Mouse (Mus musculus): ENCODE results near the gene Pde6b. TPM values are rescaled to one million over a fixed set of nuclear protein-coding genes. Genes with fewer than 3 reads are reported as not detected.
A peak's percentile ranks its signal among the peaks of the same experiment; 100 is the strongest.

Pde6b gene
- total and polyA plus RNA-seq, 2 experiments = not detected

DNA sequence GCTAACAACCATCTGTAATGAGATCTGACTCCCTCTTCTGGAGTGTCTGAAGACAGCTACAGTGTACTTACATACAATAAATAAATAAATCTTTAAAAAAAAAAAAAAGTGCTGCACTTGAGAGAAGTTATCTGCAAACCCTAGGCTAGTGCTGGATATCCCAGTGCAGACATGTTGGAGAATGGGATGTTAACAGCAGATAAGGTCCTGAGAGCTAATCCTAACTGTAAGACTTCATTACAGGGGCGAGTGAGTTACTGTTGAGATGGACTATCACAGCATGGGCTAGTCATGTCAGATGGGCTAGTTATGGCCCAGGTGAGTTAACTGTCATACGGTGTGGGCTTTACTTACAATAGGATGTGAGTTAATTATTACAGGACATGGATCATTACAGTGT lies 34.1 kb upstream of the Pde6b start:
- Histone ChIP-seq H3K79me2 (ENCODE audit: control insufficient read depth, insufficient read depth, low read length) (no peaks in the 10 kb centered on the region), H3K9ac (ENCODE audit: low read depth, low read length) (no peak overlapping the region), H3K4me1 (ENCODE audit: control insufficient read depth, insufficient read depth, low read length) (no peaks in the 10 kb centered on the region), H3K27me3 (ENCODE audit: control insufficient read depth, insufficient read depth, low read length) (no peaks in the 10 kb centered on the region), H3K4me3 (ENCODE audit: insufficient read depth, low read depth, low read length) (no peak overlapping the region), H3K27ac (replicated peaks; ENCODE audit: insufficient read depth, low read depth, low read length) (no peak overlapping the region), H3K36me3 (ENCODE audit: control insufficient read depth, insufficient read depth, low read length) (peaks cover 10% of the 10 kb centered on the region)
- 75% methylated on average over 2 of the region's 2 CpGs for WGBS
- TF ChIP-seq POLR2A (IDR thresholded peaks at IDR 0.05; ENCODE audit: extremely low read depth, insufficient read depth, low read length) (no peak), CTCF (IDR thresholded peaks at IDR 0.05; ENCODE audit: low read depth, low read length) (no peak)
- no peak for DNase-seq (ENCODE audit: extremely low read depth, low read depth, low spot score)

DNA sequence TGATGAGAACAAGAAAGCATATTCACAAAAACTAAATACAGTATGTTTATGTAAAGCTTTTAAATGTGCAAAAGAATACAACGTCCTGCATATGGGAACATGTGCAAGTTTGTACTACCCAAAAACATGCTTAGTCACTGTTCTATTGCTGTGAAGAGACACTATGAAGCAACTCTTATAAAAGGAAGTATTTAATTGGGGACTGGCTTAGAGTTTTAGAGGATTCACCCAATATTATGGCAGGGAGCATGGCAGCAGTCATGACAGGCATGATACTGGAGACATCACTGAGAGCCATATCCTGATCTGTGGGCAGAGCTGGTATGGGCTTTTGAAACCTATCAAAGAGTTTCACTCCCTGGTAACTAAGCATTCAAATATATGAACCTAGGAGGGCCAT lies 30.3 kb upstream of the Pde6b start:
- TF ChIP-seq CTCF (IDR thresholded peaks at IDR 0.05; ENCODE audit: low read depth, low read length) (no peak), POLR2A (IDR thresholded peaks at IDR 0.05; ENCODE audit: extremely low read depth, insufficient read depth, low read length) (no peak)
- no peaks in the 10 kb centered on the region for H3K4me1 ChIP-seq (ENCODE audit: control insufficient read depth, insufficient read depth, low read length)
- 89% methylated on average over 1 of the region's 1 CpGs for WGBS
- H3K79me2 ChIP-seq (ENCODE audit: control insufficient read depth, insufficient read depth, low read length) = no peaks in the 10 kb centered on the region
- no peak overlapping the region for H3K27ac ChIP-seq (replicated peaks; ENCODE audit: insufficient read depth, low read depth, low read length)
- no peak overlapping the region for H3K4me3 ChIP-seq (ENCODE audit: insufficient read depth, low read depth, low read length)
- no peak overlapping the region for H3K9ac ChIP-seq (ENCODE audit: low read depth, low read length)
- no peak for DNase-seq (ENCODE audit: extremely low read depth, low read depth, low spot score)
- H3K36me3 ChIP-seq (ENCODE audit: control insufficient read depth, insufficient read depth, low read length) = no peaks in the 10 kb centered on the region
- H3K27me3 ChIP-seq (ENCODE audit: control insufficient read depth, insufficient read depth, low read length) = no peaks in the 10 kb centered on the region

- WGBS = 90% methylated on average over 9 of the region's 9 CpGs
- Histone ChIP-seq H3K4me1 (ENCODE audit: control insufficient read depth, insufficient read depth, low read length) (no peaks in the 10 kb centered on the region), H3K9ac (ENCODE audit: low read depth, low read length) (no peak overlapping the region), H3K27me3 (ENCODE audit: control insufficient read depth, insufficient read depth, low read length) (0 out of 2 replicates have a peak, but pooled peaks cover under 1% of the 10 kb centered on the region), H3K4me3 (ENCODE audit: insufficient read depth, low read depth, low read length) (no peak overlapping the region), H3K27ac (replicated peaks; ENCODE audit: insufficient read depth, low read depth, low read length) (no peak overlapping the region), H3K36me3 (ENCODE audit: control insufficient read depth, insufficient read depth, low read length) (no peaks in the 10 kb centered on the region), H3K79me2 (ENCODE audit: control insufficient read depth, insufficient read depth, low read length) (no peaks in the 10 kb centered on the region)
- no peak for TF ChIP-seq POLR2A (IDR thresholded peaks at IDR 0.05; ENCODE audit: extremely low read depth, insufficient read depth, low read length)
- TF ChIP-seq CTCF (IDR thresholded peaks at IDR 0.05; ENCODE audit: low read depth, low read length) = no peak
- DNase-seq (ENCODE audit: extremely low read depth, low read depth, low spot score) = no peak
Measured at GRCm38 (mm10) chr5:108359491-108359890, 28.7 kb upstream of the Pde6b start.

- Histone ChIP-seq H3K27me3 (ENCODE audit: control insufficient read depth, insufficient read depth, low read length) (peaks cover 8% of the 10 kb centered on the region; the same call in 1 of the 2 replicates), H3K9ac (ENCODE audit: low read depth, low read length) (no peak overlapping the region), H3K4me3 (ENCODE audit: insufficient read depth, low read depth, low read length) (no peak overlapping the region), H3K4me1 (ENCODE audit: control insufficient read depth, insufficient read depth, low read length) (no peaks in the 10 kb centered on the region), H3K27ac (replicated peaks; ENCODE audit: insufficient read depth, low read depth, low read length) (no peak overlapping the region), H3K79me2 (ENCODE audit: control insufficient read depth, insufficient read depth, low read length) (no peaks in the 10 kb centered on the region), H3K36me3 (ENCODE audit: control insufficient read depth, insufficient read depth, low read length) (no peaks in the 10 kb centered on the region)
- TF ChIP-seq POLR2A (IDR thresholded peaks at IDR 0.05; ENCODE audit: extremely low read depth, insufficient read depth, low read length) (no peak), CTCF (IDR thresholded peaks at IDR 0.05; ENCODE audit: low read depth, low read length) (no peak)
- DNase-seq (ENCODE audit: extremely low read depth, low read depth, low spot score) = no peak
- WGBS = 88% methylated on average over 4 of the region's 4 CpGs
Measured at GRCm38 (mm10) chr5:108360211-108360610, 28.0 kb upstream of the Pde6b start.

GRCm38 (mm10) chr5:108362330-108362729 lies 25.9 kb upstream of the Pde6b start:
- Histone ChIP-seq H3K4me1 (ENCODE audit: control insufficient read depth, insufficient read depth, low read length) (no peaks in the 10 kb centered on the region; the same call in 1 of the 2 replicates), H3K4me3 (ENCODE audit: insufficient read depth, low read depth, low read length) (no peak overlapping the region), H3K79me2 (ENCODE audit: control insufficient read depth, insufficient read depth, low read length) (no peaks in the 10 kb centered on the region), H3K27ac (replicated peaks; ENCODE audit: insufficient read depth, low read depth, low read length) (no peak overlapping the region), H3K27me3 (ENCODE audit: control insufficient read depth, insufficient read depth, low read length) (peaks cover 20% of the 10 kb centered on the region), H3K9ac (ENCODE audit: low read depth, low read length) (no peak overlapping the region), H3K36me3 (ENCODE audit: control insufficient read depth, insufficient read depth, low read length) (no peaks in the 10 kb centered on the region)
- 40% methylated on average over 3 of the region's 3 CpGs for WGBS
- no peak for DNase-seq (ENCODE audit: extremely low read depth, low read depth, low spot score)
- TF ChIP-seq POLR2A (IDR thresholded peaks at IDR 0.05; ENCODE audit: extremely low read depth, insufficient read depth, low read length) (no peak), CTCF (IDR thresholded peaks at IDR 0.05; ENCODE audit: low read depth, low read length) (no peak)

DNA sequence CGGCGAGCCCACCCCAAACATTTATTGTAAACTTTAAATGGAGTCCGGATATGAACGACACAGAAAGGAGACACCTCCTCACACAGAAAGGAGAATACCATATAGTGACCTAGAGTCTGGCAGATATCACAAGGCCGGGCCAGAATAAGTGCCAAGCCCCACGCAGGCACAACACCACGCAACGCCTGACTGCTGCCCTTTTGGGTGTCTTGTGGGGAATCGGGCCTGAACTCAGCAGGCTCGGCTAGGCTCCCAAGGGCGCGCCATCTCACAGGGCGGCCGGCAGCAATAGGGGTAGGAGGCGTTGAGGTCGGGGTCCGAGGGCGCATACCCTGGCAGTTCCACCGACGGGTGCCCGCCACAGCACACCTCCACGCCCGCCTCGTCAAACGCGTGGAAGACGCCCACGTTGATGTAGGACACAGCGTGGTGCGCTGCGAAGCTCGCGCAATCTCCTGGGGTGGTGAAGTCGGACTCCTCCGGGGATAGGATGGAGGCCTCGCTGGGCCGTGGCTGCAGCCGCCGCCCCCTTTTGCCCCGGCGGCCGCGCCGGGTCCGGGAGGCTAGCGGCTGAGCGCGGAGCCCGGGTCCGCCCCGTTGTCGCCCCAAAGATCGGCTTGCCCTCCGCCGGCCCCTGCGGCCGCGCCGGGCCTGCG lies 21.7 kb upstream of the Pde6b start:
- H3K4me3 ChIP-seq (ENCODE audit: insufficient read depth, low read depth, low read length) = peak overlapping the region; percentile 25; the same call in 1 of the 2 replicates
- H3K4me1 ChIP-seq (ENCODE audit: control insufficient read depth, insufficient read depth, low read length) = peaks cover 7% of the 10 kb centered on the region
- TF ChIP-seq CTCF (IDR thresholded peaks at IDR 0.05; ENCODE audit: low read depth, low read length) (no peak), POLR2A (IDR thresholded peaks at IDR 0.05; ENCODE audit: extremely low read depth, insufficient read depth, low read length) (no peak)
- no peak overlapping the region for H3K9ac ChIP-seq (ENCODE audit: low read depth, low read length)
- H3K79me2 ChIP-seq (ENCODE audit: control insufficient read depth, insufficient read depth, low read length) = no peaks in the 10 kb centered on the region
- WGBS = 4% methylated on average over 58 of the region's 60 CpGs
- H3K27ac ChIP-seq (replicated peaks; ENCODE audit: insufficient read depth, low read depth, low read length) = no peak overlapping the region
- peaks cover 44% of the 10 kb centered on the region for H3K27me3 ChIP-seq (ENCODE audit: control insufficient read depth, insufficient read depth, low read length)
- no peak for DNase-seq (ENCODE audit: extremely low read depth, low read depth, low spot score)
- no peaks in the 10 kb centered on the region for H3K36me3 ChIP-seq (ENCODE audit: control insufficient read depth, insufficient read depth, low read length)
